Mouse (Mus musculus): ENCODE measurements around the gene Mup6. TPM values are rescaled to one million over a fixed set of nuclear protein-coding genes. Genes with fewer than 3 reads are reported as not detected.

Gene Mup6
- polyA plus RNA-seq (2014; fragmentation: Nextera tagmentation; extraction: Ambion mirVana), result not detected in 2 replicates

DNA sequence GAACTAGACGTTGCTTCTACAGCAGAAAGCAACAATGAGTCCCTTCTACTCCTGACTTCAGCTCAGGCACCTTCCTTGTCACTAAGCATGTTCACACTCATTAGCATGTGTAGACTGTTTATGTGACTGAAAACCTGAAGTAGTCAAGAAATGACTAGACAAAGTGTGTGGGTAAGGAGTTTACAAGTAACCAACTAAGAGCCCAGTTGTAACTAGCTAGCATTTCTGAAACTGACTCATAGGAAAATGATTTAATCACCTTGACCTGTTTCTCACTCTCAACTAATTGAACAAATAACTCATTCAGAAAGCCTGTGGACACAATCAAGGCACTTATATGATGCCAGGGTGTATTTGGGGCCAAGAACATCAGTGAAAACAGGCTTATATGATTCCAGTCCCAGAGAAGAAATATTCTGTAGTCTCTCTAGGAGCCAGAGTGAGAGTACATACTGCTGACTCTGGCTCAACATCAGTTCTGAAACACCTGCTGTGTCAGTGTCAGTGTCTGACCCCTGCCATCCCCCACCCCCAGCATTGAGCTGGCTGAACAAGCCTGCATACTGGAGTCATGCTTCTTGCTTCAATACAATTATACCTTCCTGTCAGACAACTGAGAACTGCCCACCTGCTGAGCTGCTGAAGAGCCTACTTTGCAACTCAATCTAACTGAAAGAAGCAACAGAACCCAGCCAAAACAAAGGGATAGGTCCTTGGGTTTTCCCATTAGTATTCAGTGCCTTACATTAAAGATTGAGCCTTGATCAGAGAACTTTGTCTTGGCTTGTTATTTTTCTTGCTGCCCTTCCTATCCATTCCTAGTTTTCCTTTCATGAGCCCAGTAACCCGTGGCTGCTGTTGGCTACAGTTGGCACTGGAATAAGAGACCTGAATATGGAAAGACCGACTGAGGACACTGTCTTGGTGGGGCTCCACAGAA, at the start of gene Mup6:
Gene Mup6, plus strand, starts transcription at position 890 of the 940 bp plus-strand sequence.
- no peak for ATAC-seq (replicated peaks; ENCODE audit: insufficient number of reproducible peaks, low FRiP score, low TSS enrichment)
- H3K4me1 ChIP-seq (ENCODE audit: control insufficient read depth, insufficient read depth, low read length), result no peaks in the 10 kb centered on the region
- no peak within 1 kb of the TSS for H3K27ac ChIP-seq (ENCODE audit: low read depth, low read length)
- H3K9me3 ChIP-seq (replicated peaks; ENCODE audit: control insufficient read depth, low read length), result no peaks in the 10 kb centered on the region
- H3K27me3 ChIP-seq (ENCODE audit: control insufficient read depth, insufficient read depth, low read length), result no peaks in the 10 kb centered on the region
- H3K36me3 ChIP-seq (ENCODE audit: control insufficient read depth, insufficient read depth, low read length), result no peaks in the 10 kb centered on the region
- H3K4me2 ChIP-seq, result no peak within 1 kb of the TSS
- no peak within 1 kb of the TSS for H3K9ac ChIP-seq (ENCODE audit: low read depth, low read length)
- no peak within 1 kb of the TSS for H3K4me3 ChIP-seq (ENCODE audit: low read depth, low read length)
- WGBS (ENCODE audit: insufficient replicate concordance), result 45% methylated on average over 3 of the region's 3 CpGs

GRCm38 (mm10) chr4:59914608-59915403, 49.3 kb upstream of the Mup6 start, which contains the start of gene Slc46a2:
Gene Slc46a2, minus strand, starts transcription at chr4:59915056.
- no peak within 1 kb of the TSS for H3K27ac ChIP-seq (ENCODE audit: low read depth, low read length)
- ATAC-seq (replicated peaks; ENCODE audit: insufficient number of reproducible peaks, low FRiP score, low TSS enrichment), result 0 out of 2 replicates have a peak, but pooled peaks have one; percentile 19
- no peaks in the 10 kb centered on the region; the same call in 1 of the 2 replicates for H3K36me3 ChIP-seq (ENCODE audit: control insufficient read depth, insufficient read depth, low read length)
- no peak within 1 kb of the TSS for H3K4me3 ChIP-seq (ENCODE audit: low read depth, low read length)
- no peaks in the 10 kb centered on the region for H3K9me3 ChIP-seq (replicated peaks; ENCODE audit: control insufficient read depth, low read length)
- H3K9ac ChIP-seq (ENCODE audit: low read depth, low read length), result no peak within 1 kb of the TSS
- 18% methylated on average over 22 of the region's 22 CpGs for WGBS (ENCODE audit: insufficient replicate concordance)
- H3K4me1 ChIP-seq (ENCODE audit: control insufficient read depth, insufficient read depth, low read length), result no peaks in the 10 kb centered on the region
- peak within 1 kb of the TSS; percentile 31; the same call in 1 of the 2 replicates for H3K4me2 ChIP-seq
- peaks cover 12% of the 10 kb centered on the region for H3K27me3 ChIP-seq (ENCODE audit: control insufficient read depth, insufficient read depth, low read length)

GRCm38 (mm10) chr4:59917966-59918365, 46.1 kb upstream of the Mup6 start:
- ATAC-seq (replicated peaks; ENCODE audit: insufficient number of reproducible peaks, low FRiP score, low TSS enrichment), result no peak
- H3K4me2 ChIP-seq, result no peak overlapping the region
- H3K9ac ChIP-seq (ENCODE audit: low read depth, low read length), result no peak overlapping the region
- no peaks in the 10 kb centered on the region for H3K4me1 ChIP-seq (ENCODE audit: control insufficient read depth, insufficient read depth, low read length)
- H3K9me3 ChIP-seq (replicated peaks; ENCODE audit: control insufficient read depth, low read length), result no peaks in the 10 kb centered on the region
- H3K27me3 ChIP-seq (ENCODE audit: control insufficient read depth, insufficient read depth, low read length), result peaks cover 12% of the 10 kb centered on the region
- no peak overlapping the region for H3K4me3 ChIP-seq (ENCODE audit: low read depth, low read length)
- no peaks in the 10 kb centered on the region; the same call in 1 of the 2 replicates for H3K36me3 ChIP-seq (ENCODE audit: control insufficient read depth, insufficient read depth, low read length)
- 94% methylated on average over 3 of the region's 3 CpGs for whole genome bisulfite sequencing (ENCODE audit: insufficient replicate concordance)
- no peak overlapping the region for H3K27ac ChIP-seq (ENCODE audit: low read depth, low read length)

GRCm38 (mm10) chr4:59925082-59925481, 39.0 kb upstream of the Mup6 start:
- ATAC-seq (replicated peaks; ENCODE audit: insufficient number of reproducible peaks, low FRiP score, low TSS enrichment), result no peak
- no peak overlapping the region for H3K4me3 ChIP-seq (ENCODE audit: low read depth, low read length)
- no peak overlapping the region for H3K4me2 ChIP-seq
- no peaks in the 10 kb centered on the region for H3K36me3 ChIP-seq (ENCODE audit: control insufficient read depth, insufficient read depth, low read length)
- H3K4me1 ChIP-seq (ENCODE audit: control insufficient read depth, insufficient read depth, low read length), result no peaks in the 10 kb centered on the region
- no peak overlapping the region for H3K9ac ChIP-seq (ENCODE audit: low read depth, low read length)
- no peaks in the 10 kb centered on the region for H3K9me3 ChIP-seq (replicated peaks; ENCODE audit: control insufficient read depth, low read length)
- 84% methylated on average over 9 of the region's 9 CpGs for WGBS (ENCODE audit: insufficient replicate concordance)
- H3K27ac ChIP-seq (ENCODE audit: low read depth, low read length), result no peak overlapping the region
- H3K27me3 ChIP-seq (ENCODE audit: control insufficient read depth, insufficient read depth, low read length), result no peaks in the 10 kb centered on the region

DNA sequence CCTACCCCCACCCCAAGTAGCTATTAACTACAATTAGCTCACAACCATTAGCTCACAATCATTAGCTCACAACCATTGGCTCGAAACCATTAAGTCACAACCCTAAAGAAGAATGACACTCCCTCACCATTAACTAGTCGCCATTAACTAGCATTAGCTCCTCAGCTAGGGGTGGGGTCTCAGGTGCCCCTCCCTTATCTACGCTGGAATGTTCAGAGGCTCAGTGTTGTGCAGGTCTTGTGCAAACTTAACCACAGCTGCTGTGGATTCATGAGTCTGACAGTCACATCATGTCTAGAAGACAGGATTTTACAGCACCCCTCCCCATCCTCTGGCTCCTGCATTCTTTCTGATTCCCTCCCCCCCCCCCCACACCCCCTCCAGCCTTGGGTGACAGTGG, 36.4 kb upstream of the Mup6 start:
- 78% methylated on average over 3 of the region's 3 CpGs for WGBS (ENCODE audit: insufficient replicate concordance)
- H3K9ac ChIP-seq (ENCODE audit: low read depth, low read length), result no peak overlapping the region
- H3K4me1 ChIP-seq (ENCODE audit: control insufficient read depth, insufficient read depth, low read length), result no peaks in the 10 kb centered on the region
- no peak overlapping the region for H3K4me3 ChIP-seq (ENCODE audit: low read depth, low read length)
- H3K4me2 ChIP-seq, result no peak overlapping the region
- no peaks in the 10 kb centered on the region for H3K9me3 ChIP-seq (replicated peaks; ENCODE audit: control insufficient read depth, low read length)
- no peaks in the 10 kb centered on the region for H3K36me3 ChIP-seq (ENCODE audit: control insufficient read depth, insufficient read depth, low read length)
- no peak for ATAC-seq (replicated peaks; ENCODE audit: insufficient number of reproducible peaks, low FRiP score, low TSS enrichment)
- H3K27ac ChIP-seq (ENCODE audit: low read depth, low read length), result no peak overlapping the region
- no peaks in the 10 kb centered on the region for H3K27me3 ChIP-seq (ENCODE audit: control insufficient read depth, insufficient read depth, low read length)

DNA sequence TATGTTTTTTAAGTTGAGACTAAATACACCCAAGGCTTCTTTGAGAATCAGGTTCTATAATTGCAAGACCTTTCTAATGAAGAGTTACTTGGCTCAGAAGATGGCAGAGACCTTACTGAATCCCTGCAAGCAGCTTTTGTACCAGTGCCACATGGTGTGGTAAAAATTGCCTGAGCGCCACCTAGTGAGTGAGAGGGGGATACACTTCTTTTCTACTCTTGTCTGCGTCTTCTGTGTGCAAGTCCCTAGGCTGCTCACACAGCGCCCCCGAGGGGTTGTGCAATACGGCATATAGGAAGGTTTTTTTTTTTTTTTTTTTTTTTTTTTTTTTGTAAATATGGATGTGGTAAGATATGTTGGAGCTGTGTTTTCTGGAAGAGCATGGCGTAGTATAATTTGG, 35.7 kb upstream of the Mup6 start:
- no peak overlapping the region for H3K9ac ChIP-seq (ENCODE audit: low read depth, low read length)
- 0 out of 2 replicates have a peak, but pooled peaks have one; percentile 44 for ATAC-seq (replicated peaks; ENCODE audit: insufficient number of reproducible peaks, low FRiP score, low TSS enrichment)
- no peaks in the 10 kb centered on the region for H3K9me3 ChIP-seq (replicated peaks; ENCODE audit: control insufficient read depth, low read length)

GRCm38 (mm10) chr4:59932505-59933281, 31.4 kb upstream of the Mup6 start:
- Histone ChIP-seq H3K4me1 (ENCODE audit: control insufficient read depth, insufficient read depth, low read length) (no peaks in the 10 kb centered on the region), H3K9ac (ENCODE audit: low read depth, low read length) (no peak overlapping the region), H3K9me3 (replicated peaks; ENCODE audit: control insufficient read depth, low read length) (no peaks in the 10 kb centered on the region), H3K27ac (ENCODE audit: low read depth, low read length) (no peak overlapping the region), H3K4me2 (no peak overlapping the region), H3K36me3 (ENCODE audit: control insufficient read depth, insufficient read depth, low read length) (no peaks in the 10 kb centered on the region), H3K4me3 (ENCODE audit: low read depth, low read length) (no peak overlapping the region), H3K27me3 (ENCODE audit: control insufficient read depth, insufficient read depth, low read length) (no peaks in the 10 kb centered on the region)
- 0 out of 2 replicates have a peak, but pooled peaks have one; percentile 39 for ATAC-seq (replicated peaks; ENCODE audit: insufficient number of reproducible peaks, low FRiP score, low TSS enrichment)
- 51% methylated on average over 6 of the region's 6 CpGs for WGBS (ENCODE audit: insufficient replicate concordance)

More for the DNA sequence above, 35.7 kb upstream of the Mup6 start:
- WGBS (ENCODE audit: insufficient replicate concordance), result 17% methylated on average over 6 of the region's 6 CpGs
- no peak overlapping the region for H3K4me3 ChIP-seq (ENCODE audit: low read depth, low read length)
- H3K36me3 ChIP-seq (ENCODE audit: control insufficient read depth, insufficient read depth, low read length), result no peaks in the 10 kb centered on the region
- H3K4me2 ChIP-seq, result no peak overlapping the region
- H3K4me1 ChIP-seq (ENCODE audit: control insufficient read depth, insufficient read depth, low read length), result no peaks in the 10 kb centered on the region
- no peaks in the 10 kb centered on the region for H3K27me3 ChIP-seq (ENCODE audit: control insufficient read depth, insufficient read depth, low read length)
- no peak overlapping the region for H3K27ac ChIP-seq (ENCODE audit: low read depth, low read length)

DNA sequence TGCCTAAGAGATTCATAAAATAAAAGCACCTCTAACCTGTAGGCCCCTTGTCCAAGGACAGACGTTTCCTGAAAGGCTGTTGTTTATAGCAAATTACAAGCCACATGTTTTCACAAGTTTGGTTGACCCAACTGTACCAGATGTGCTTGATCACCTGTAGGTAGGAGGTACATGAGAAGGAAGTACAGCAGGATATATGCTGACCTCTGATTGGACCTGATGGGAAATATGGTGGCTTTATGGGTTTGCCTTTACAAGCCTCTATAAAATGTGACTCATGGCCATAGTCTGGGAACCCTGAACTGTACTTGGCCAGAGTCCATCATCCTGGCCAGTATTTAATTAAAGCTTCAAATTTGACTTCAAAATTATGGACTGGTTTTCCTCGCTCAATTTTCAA, 26.6 kb upstream of the Mup6 start:
- ATAC-seq (replicated peaks; ENCODE audit: insufficient number of reproducible peaks, low FRiP score, low TSS enrichment), result no peak
- no peaks in the 10 kb centered on the region for H3K27me3 ChIP-seq (ENCODE audit: control insufficient read depth, insufficient read depth, low read length)
- no peak overlapping the region for H3K27ac ChIP-seq (ENCODE audit: low read depth, low read length)
- H3K4me2 ChIP-seq, result no peak overlapping the region
- H3K9ac ChIP-seq (ENCODE audit: low read depth, low read length), result no peak overlapping the region
- WGBS (ENCODE audit: insufficient replicate concordance), result 69% methylated on average over 2 of the region's 2 CpGs
- H3K36me3 ChIP-seq (ENCODE audit: control insufficient read depth, insufficient read depth, low read length), result no peaks in the 10 kb centered on the region
- no peaks in the 10 kb centered on the region for H3K4me1 ChIP-seq (ENCODE audit: control insufficient read depth, insufficient read depth, low read length)
- no peak overlapping the region for H3K4me3 ChIP-seq (ENCODE audit: low read depth, low read length)
- H3K9me3 ChIP-seq (replicated peaks; ENCODE audit: control insufficient read depth, low read length), result no peaks in the 10 kb centered on the region

Data from heart, embryonic 11.5 days (tissue).